Comparison of ENCODE assay signal across 15 mouse cellular contexts in genomic region chr11:85890563-85890845, GRCm38 (mm10). TPM values are rescaled to one million over a fixed set of nuclear protein-coding genes. Genes with fewer than 3 reads are reported as not detected.
DNase-seq lines count a peak whose midpoint lies in the region; ATAC-seq and TF ChIP-seq lines count a peak whose summit lies in the region.
"Had no signal": no experiment of that assay in that cellular context is flagged by ENCODE, and none has a peak within 500 bp of the region (broad histone marks: within the 10 kb centered on the region; RNA-seq: fewer than 3 reads in every experiment).

No protein-coding gene starts in this region.

- H3K9me3 ChIP-seq in heart, embryonic 15.5 days (replicated peaks) = no peaks in the 10 kb centered on the region
- H3K9me3 ChIP-seq in lung, embryonic 16.5 days (ENCODE audit: control insufficient read depth, low read length) = no peaks in the 10 kb centered on the region
- no peaks in the 10 kb centered on the region for H3K9me3 ChIP-seq in embryonic facial prominence, embryonic 11.5 days (replicated peaks; ENCODE audit: control insufficient read depth, low read length)
- no peaks in the 10 kb centered on the region for H3K9me3 ChIP-seq in limb, embryonic 14.5 days (ENCODE audit: control insufficient read depth, low read length)
- H3K9me3 ChIP-seq: embryonic facial prominence, embryonic 13.5 days had no signal

- intact Hi-C loops in heart, postnatal 36 days (cut with DNase I) = no loop called here

- peak overlapping the region; percentile 35 for H3K4me3 ChIP-seq in heart, embryonic 15.5 days
- H3K4me3 ChIP-seq in lung, embryonic 16.5 days (ENCODE audit: low read length) = peak overlapping the region; percentile 63
- 0 out of 2 replicates have a peak overlapping the region, but pooled peaks have one; percentile 5 for H3K4me3 ChIP-seq in embryonic facial prominence, embryonic 11.5 days (ENCODE audit: low read depth, low read length)
- H3K4me3 ChIP-seq in limb, embryonic 14.5 days (replicated peaks; ENCODE audit: low read length) = peak overlapping the region; percentile 59
- H3K4me3 ChIP-seq: heart, adult 2 months had no signal

- WGBS in heart, embryonic 15.5 days = 7% methylated on average over 13 of the region's 13 CpGs
- 4% methylated on average over 13 of the region's 13 CpGs for WGBS in lung, embryonic 16.5 days
- WGBS in embryonic facial prominence, embryonic 11.5 days = 3% methylated on average over 13 of the region's 13 CpGs
- 9% methylated on average over 13 of the region's 13 CpGs for WGBS in limb, embryonic 14.5 days

- no peak for ATAC-seq in heart, embryonic 15.5 days (replicated peaks; ENCODE audit: insufficient number of reproducible peaks, insufficient read depth, low FRiP score, low read depth)
- ATAC-seq in lung, embryonic 16.5 days (ENCODE audit: low read depth) = no peak
- ATAC-seq in embryonic facial prominence, embryonic 11.5 days (replicated peaks; ENCODE audit: insufficient number of reproducible peaks, low FRiP score, low TSS enrichment, low read depth) = no peak
- no peak for ATAC-seq in limb, embryonic 14.5 days (ENCODE audit: low FRiP score, low read depth)
- ATAC-seq: inflammation-experienced regulatory T-cells, adult 6 months had no signal

- H3K4me1 ChIP-seq in heart, embryonic 15.5 days (replicated peaks) = peaks cover 29% of the 10 kb centered on the region
- H3K4me1 ChIP-seq in lung, embryonic 16.5 days (replicated peaks; ENCODE audit: control insufficient read depth, insufficient read depth, low read length) = peaks cover 22% of the 10 kb centered on the region
- H3K4me1 ChIP-seq in embryonic facial prominence, embryonic 11.5 days (ENCODE audit: control insufficient read depth, insufficient read depth, low read length) = peaks cover 21% of the 10 kb centered on the region
- peaks cover 35% of the 10 kb centered on the region for H3K4me1 ChIP-seq in limb, embryonic 14.5 days (ENCODE audit: control insufficient read depth, insufficient read depth, low read length)

- H3K36me3 ChIP-seq in heart, embryonic 15.5 days = no peaks in the 10 kb centered on the region
- 0 out of 2 replicates have a peak, but pooled peaks cover 2% of the 10 kb centered on the region for H3K36me3 ChIP-seq in lung, embryonic 16.5 days (ENCODE audit: control insufficient read depth, insufficient read depth, low read length)
- no peaks in the 10 kb centered on the region for H3K36me3 ChIP-seq in embryonic facial prominence, embryonic 11.5 days (replicated peaks; ENCODE audit: control insufficient read depth, insufficient read depth, low read depth, low read length)
- H3K36me3 ChIP-seq in limb, embryonic 14.5 days (ENCODE audit: control insufficient read depth, insufficient read depth, low read length) = no peaks in the 10 kb centered on the region; the same call in 1 of the 2 replicates
- H3K36me3 ChIP-seq: embryonic facial prominence, embryonic 13.5 days had no signal

- H3K27ac ChIP-seq in heart, embryonic 15.5 days = no peak overlapping the region
- H3K27ac ChIP-seq in lung, embryonic 16.5 days (ENCODE audit: low read length) = peak overlapping the region; percentile 92
- no peak overlapping the region for H3K27ac ChIP-seq in embryonic facial prominence, embryonic 11.5 days (replicated peaks; ENCODE audit: low read depth, low read length)
- H3K27ac ChIP-seq in limb, embryonic 14.5 days (replicated peaks; ENCODE audit: low read depth, low read length) = peak overlapping the region; percentile 93
- H3K27ac ChIP-seq: embryonic facial prominence, embryonic 13.5 days; heart, adult 2 months had no signal

- no peak for DNase-seq in heart, postnatal 36 days
- DNase-seq in lung, postnatal 25 days (ENCODE audit: low spot score) = no peak
- peak; percentile 32 for DNase-seq in embryonic facial prominence, embryonic 11.5 days (ENCODE audit: low spot score)
- no peak for DNase-seq in limb, embryonic 14.5 days (ENCODE audit: low spot score)
- DNase-seq in ovary, postnatal 36 days (ENCODE audit: low spot score) = no peak
- DNase-seq: adrenal gland, postnatal 25 days; cerebellum, adult 11 months; heart, adult 2 months; thymus, adult 18-20 months had no signal

- no peak overlapping the region for H3K4me2 ChIP-seq in heart, embryonic 15.5 days
- H3K4me2 ChIP-seq in lung, embryonic 16.5 days (ENCODE audit: low read depth, low read length) = peak overlapping the region; percentile 69
- H3K4me2 ChIP-seq in embryonic facial prominence, embryonic 11.5 days (ENCODE audit: low read depth, low read length) = no peak overlapping the region
- H3K4me2 ChIP-seq in limb, embryonic 14.5 days (replicated peaks; ENCODE audit: low read depth, low read length, severe bottlenecking) = peak overlapping the region; percentile 73

- no peak for TF ChIP-seq POLR2A in limb, embryonic 14.5 days (IDR thresholded peaks at IDR 0.05; ENCODE audit: borderline replicate concordance, extremely low read depth, insufficient read depth, insufficient read length)

- peaks cover 94% of the 10 kb centered on the region for H3K27me3 ChIP-seq in heart, embryonic 15.5 days
- peaks cover 55% of the 10 kb centered on the region for H3K27me3 ChIP-seq in lung, embryonic 16.5 days (ENCODE audit: control insufficient read depth, insufficient read depth, low read depth, low read length)
- peaks cover 71% of the 10 kb centered on the region for H3K27me3 ChIP-seq in embryonic facial prominence, embryonic 11.5 days (ENCODE audit: control insufficient read depth, insufficient read depth, low read length)
- H3K27me3 ChIP-seq in limb, embryonic 14.5 days (ENCODE audit: control insufficient read depth, insufficient read depth, low read length) = peaks cover 49% of the 10 kb centered on the region

- H3K9ac ChIP-seq in heart, embryonic 15.5 days = no peak overlapping the region
- H3K9ac ChIP-seq in lung, embryonic 16.5 days (ENCODE audit: low read length) = peak overlapping the region; percentile 87
- no peak overlapping the region for H3K9ac ChIP-seq in embryonic facial prominence, embryonic 11.5 days (replicated peaks; ENCODE audit: low read length)
- H3K9ac ChIP-seq in limb, embryonic 14.5 days (ENCODE audit: low read depth, low read length, severe bottlenecking) = peak overlapping the region; percentile 92
- H3K9ac ChIP-seq: embryonic facial prominence, embryonic 13.5 days had no signal

RNA-seq across cellular contexts. Expression of gene Tbx4, which starts 4.3 kb away (rescaled TPM):
- polyA plus RNA-seq in heart, embryonic 15.5 days (2015; fragmentation: Nextera tagmentation; extraction: Ambion mirVana) = 1.6 and 4.4 TPM in 2 replicates
- not detected for total RNA-seq in heart, postnatal 36 days (2021)
- polyA plus RNA-seq in lung, embryonic 16.5 days (2015; fragmentation: Nextera tagmentation; extraction: Ambion mirVana) = 61.4 and 70.5 TPM in 2 replicates
- polyA plus RNA-seq in embryonic facial prominence, embryonic 11.5 days (2014; fragmentation: Nextera tagmentation; extraction: Ambion mirVana) = 0.65 and 1.5 TPM in 2 replicates
- 37.5 and 52.7 TPM in 2 replicates for polyA plus RNA-seq in limb, embryonic 14.5 days (2012; rRNA removed)
- 15.5 and 20.0 TPM in 2 replicates for polyA plus RNA-seq in limb, embryonic 14.5 days (2014; fragmentation: Nextera tagmentation; extraction: Ambion mirVana)
- total RNA-seq: adrenal gland, postnatal 25 days; heart, adult 2 months; megakaryocyte, adult 5-6 weeks had no signal
- polyA plus RNA-seq: inflammation-experienced regulatory T-cells, adult 6 months had no signal

RNA-seq across cellular contexts. Expression of gene Gm11444, which starts 40.4 kb away (rescaled TPM):
- not detected in 2 replicates for polyA plus RNA-seq in heart, embryonic 15.5 days (2015; fragmentation: Nextera tagmentation; extraction: Ambion mirVana)
- total RNA-seq in heart, postnatal 36 days (2021) = not detected
- not detected in 2 replicates for polyA plus RNA-seq in lung, embryonic 16.5 days (2015; fragmentation: Nextera tagmentation; extraction: Ambion mirVana)
- not detected in 2 replicates for polyA plus RNA-seq in embryonic facial prominence, embryonic 11.5 days (2014; fragmentation: Nextera tagmentation; extraction: Ambion mirVana)
- polyA plus RNA-seq in limb, embryonic 14.5 days (2012; rRNA removed) = not detected in 2 replicates
- polyA plus RNA-seq in limb, embryonic 14.5 days (2014; fragmentation: Nextera tagmentation; extraction: Ambion mirVana) = not detected in 2 replicates
- total RNA-seq: adrenal gland, postnatal 25 days; heart, adult 2 months; left cerebral cortex, postnatal 14 days; megakaryocyte, adult 5-6 weeks had no signal
- polyA plus RNA-seq: embryonic facial prominence, embryonic 13.5 days; heart, adult 2 months; inflammation-experienced regulatory T-cells, adult 6 months had no signal

RNA-seq across cellular contexts. Expression of gene Tbx2, which starts 58.2 kb away (rescaled TPM):
- 2.6 and 5.3 TPM in 2 replicates for polyA plus RNA-seq in heart, embryonic 15.5 days (2015; fragmentation: Nextera tagmentation; extraction: Ambion mirVana)
- 1 to 10 TPM; 6.2 to 6.9 TPM for total RNA-seq in heart, postnatal 36 days (2021)
- 24.6 and 25.1 TPM in 2 replicates for polyA plus RNA-seq in lung, embryonic 16.5 days (2015; fragmentation: Nextera tagmentation; extraction: Ambion mirVana)
- polyA plus RNA-seq in embryonic facial prominence, embryonic 11.5 days (2014; fragmentation: Nextera tagmentation; extraction: Ambion mirVana) = 22.3 and 25.9 TPM in 2 replicates
- polyA plus RNA-seq in limb, embryonic 14.5 days (2012; rRNA removed) = 31.7 and 39.1 TPM in 2 replicates
- polyA plus RNA-seq in limb, embryonic 14.5 days (2014; fragmentation: Nextera tagmentation; extraction: Ambion mirVana) = 6.5 and 9.3 TPM in 2 replicates
- polyA plus RNA-seq: inflammation-experienced regulatory T-cells, adult 6 months had no signal

Comparison
In these comparisons a context has a peak if more than half of its experiments do, and no peak if none do; other contexts are left out.
1. H3K27ac ChIP-seq: peak in lung, embryonic 16.5 days (single experiment) and limb, embryonic 14.5 days (single experiment); none in heart, embryonic 15.5 days (single experiment) and embryonic facial prominence, embryonic 11.5 days (single experiment).
2. H3K4me2 ChIP-seq: peak in lung, embryonic 16.5 days (single experiment) and limb, embryonic 14.5 days (single experiment); none in heart, embryonic 15.5 days (single experiment) and embryonic facial prominence, embryonic 11.5 days (single experiment).
3. H3K4me3 ChIP-seq: peak in every context shown above with its lines; median percentile 63 in lung, embryonic 16.5 days; 59 in limb, embryonic 14.5 days; 35 in heart, embryonic 15.5 days; 5 in embryonic facial prominence, embryonic 11.5 days.
4. H3K9ac ChIP-seq: peak in lung, embryonic 16.5 days (single experiment) and limb, embryonic 14.5 days (single experiment); none in heart, embryonic 15.5 days (single experiment) and embryonic facial prominence, embryonic 11.5 days (single experiment).